Mouse (Mus musculus) cerebellum, postnatal 36 days (tissue): Measurements from ENCODE around the gene Atrip.

ENCODE experiments used
- DNase-seq, 2 experiments: peaks; one replicate each; pipeline ENCODE4 v3.0.0; 2021 to 2022; ENCODE audit warnings: mixed read lengths in 2 of 2

Atrip gene

GRCm38 (mm10) chr9:109073661-109074573, at the start of gene Atrip:
Gene Atrip (minus strand): TSS chr9:109074124.
- DNase-seq: peak; percentile 94

- DNase-seq: no peak
These were observed 49.3 kb upstream of the Atrip start for GRCm38 (mm10) chr9:109123266-109123665.

- peak in 1 of 2 experiments; percentile 53 for DNase-seq
These were observed 48.7 kb upstream of the Atrip start for GRCm38 (mm10) chr9:109122553-109123085.

GRCm38 (mm10) chr9:109120956-109121355, 47.0 kb upstream of the Atrip start:
- DNase-seq: no peak

GRCm38 (mm10) chr9:109119571-109119970, 45.6 kb upstream of the Atrip start:
- no peak for DNase-seq

DNA sequence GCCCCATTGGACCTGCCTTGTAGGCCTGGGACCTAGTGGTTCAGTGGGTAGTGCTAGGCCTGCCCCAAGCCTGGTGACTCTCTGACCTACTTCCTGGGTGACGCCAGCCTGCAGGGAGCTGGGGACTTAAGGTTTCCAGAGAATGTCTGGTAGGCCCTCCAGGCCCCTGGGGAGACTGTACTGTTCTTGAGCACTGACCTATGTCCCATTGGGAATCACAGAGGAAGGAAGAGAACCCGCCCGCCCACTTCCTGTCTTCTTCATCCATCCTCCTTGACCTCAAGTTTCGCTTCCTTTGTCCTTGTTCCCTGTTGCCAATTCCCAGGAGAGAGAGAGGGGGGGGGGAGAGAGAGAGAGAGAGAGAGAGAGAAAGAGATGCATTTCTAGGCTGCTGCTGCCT, 44.2 kb upstream of the Atrip start:
- DNase-seq: no peak

DNA sequence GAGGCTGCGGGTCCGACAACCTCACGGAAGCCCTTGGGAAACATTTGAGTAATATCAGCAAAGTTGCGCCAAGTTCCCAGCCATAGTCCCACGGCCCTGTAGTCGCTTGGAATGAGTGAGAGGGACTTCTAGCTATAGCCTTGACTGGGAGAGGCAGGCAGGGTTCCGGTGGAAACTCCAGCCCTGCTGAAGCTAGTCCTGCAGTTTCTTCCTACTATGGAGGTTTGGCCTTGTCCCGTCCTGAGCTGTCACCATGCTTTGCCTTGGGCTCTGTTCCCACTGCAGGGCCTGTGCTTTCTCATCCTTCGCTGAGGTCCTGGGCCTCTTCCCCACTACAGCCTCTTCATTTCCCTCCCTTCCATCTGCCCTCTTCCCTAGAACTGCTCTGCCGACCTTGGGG, 42.3 kb upstream of the Atrip start:
- no peak for DNase-seq

DNA sequence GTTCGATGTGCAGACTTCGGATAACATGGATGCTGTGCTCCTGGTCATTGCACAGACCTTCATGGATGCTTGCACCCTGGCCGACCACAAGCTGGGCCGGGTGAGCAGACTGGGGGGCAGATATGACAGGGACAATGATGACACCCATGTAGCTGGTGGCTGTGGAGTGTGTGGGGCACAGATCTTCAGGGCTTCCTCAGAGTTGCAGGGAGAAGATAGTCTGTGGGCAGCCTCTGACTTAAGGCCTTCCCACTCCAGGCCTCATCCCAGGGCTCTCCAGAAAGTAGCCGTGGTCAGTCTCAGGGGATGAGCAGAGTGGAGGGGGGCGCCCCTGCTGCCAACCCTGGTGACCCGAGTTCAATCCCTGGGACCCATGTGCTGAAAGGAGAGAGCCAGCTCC, 40.9 kb upstream of the Atrip start:
- DNase-seq: no peak

DNA sequence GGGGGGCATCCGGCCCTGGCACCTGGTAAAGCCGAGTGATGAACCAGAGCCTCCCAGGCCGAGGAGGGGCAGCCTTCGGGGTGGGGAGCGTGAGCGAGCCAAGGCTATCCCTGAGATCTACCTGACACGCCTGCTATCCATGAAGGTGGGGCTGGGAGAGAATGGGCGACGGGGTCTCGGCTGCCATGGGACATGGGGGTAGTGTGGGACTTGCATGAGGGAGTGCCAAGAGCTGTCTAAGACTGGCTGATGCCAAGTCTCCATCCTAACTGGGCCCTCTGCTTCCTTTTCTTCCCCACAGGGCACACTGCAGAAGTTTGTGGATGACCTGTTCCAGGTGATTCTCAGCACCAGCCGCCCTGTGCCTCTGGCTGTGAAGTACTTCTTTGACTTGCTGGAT, 40.4 kb upstream of the Atrip start:
- DNase-seq: no peak

- DNase-seq: no peak
These were observed 39.4 kb upstream of the Atrip start for GRCm38 (mm10) chr9:109113331-109113730.

- DNase-seq: no peak
These were observed 37.7 kb upstream of the Atrip start for GRCm38 (mm10) chr9:109111591-109111990.

DNA sequence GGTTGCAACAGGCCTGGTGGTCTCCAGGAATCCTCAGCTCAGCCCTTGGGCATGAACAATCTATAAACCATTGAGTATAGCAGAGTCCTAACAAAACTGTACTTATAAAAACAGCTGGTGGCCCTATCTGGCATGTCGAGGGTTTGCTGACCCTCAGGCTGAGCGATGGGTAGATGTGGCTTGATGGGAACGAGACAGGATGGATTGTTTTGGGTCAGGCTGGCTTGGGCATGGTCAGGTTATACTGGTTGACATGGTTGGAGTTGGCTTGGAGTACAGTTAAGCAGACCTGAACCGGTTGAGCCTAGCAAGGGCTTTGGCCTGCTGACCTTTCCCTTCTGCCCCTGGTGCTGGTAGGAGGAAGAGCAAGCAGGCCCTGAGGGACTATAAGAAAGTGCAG, 37.2 kb upstream of the Atrip start:
- no peak for DNase-seq

GRCm38 (mm10) chr9:109110240-109110639, 36.3 kb upstream of the Atrip start:
- DNase-seq: no peak

GRCm38 (mm10) chr9:109107341-109107740, 33.4 kb upstream of the Atrip start:
- no peak for DNase-seq

- no peak for DNase-seq
These were observed 31.7 kb upstream of the Atrip start for GRCm38 (mm10) chr9:109105648-109106047.

GRCm38 (mm10) chr9:109105011-109105410, 31.1 kb upstream of the Atrip start:
- DNase-seq: no peak

DNA sequence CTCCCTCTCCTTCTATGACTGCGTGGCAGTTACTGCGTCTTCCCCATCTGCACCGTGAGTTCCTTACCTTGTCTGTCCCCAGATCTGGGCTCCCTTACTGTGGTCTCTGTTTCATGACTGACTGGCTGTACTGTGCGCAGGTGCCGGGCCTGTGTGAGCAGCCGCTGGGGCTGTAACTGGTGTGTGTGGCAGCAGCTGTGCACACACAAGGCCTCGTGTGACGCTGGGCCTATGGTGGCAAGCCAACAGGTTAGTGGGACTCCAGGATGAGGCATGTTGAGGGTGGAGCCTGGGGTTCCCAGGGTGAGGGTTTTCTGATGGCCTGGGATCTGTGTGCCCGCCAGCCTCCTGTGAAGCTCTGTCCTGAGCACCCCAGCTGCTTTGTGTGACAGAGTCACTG, 30.2 kb upstream of the Atrip start:
- no peak for DNase-seq

GRCm38 (mm10) chr9:109103250-109103649, 29.3 kb upstream of the Atrip start:
- no peak for DNase-seq

GRCm38 (mm10) chr9:109102541-109102940, 28.6 kb upstream of the Atrip start:
- no peak for DNase-seq

GRCm38 (mm10) chr9:109101933-109102445, 28.1 kb upstream of the Atrip start:
- no peak for DNase-seq

GRCm38 (mm10) chr9:109100307-109100928, 26.5 kb upstream of the Atrip start:
- DNase-seq: no peak

GRCm38 (mm10) chr9:109098969-109099368, 25.0 kb upstream of the Atrip start:
- DNase-seq: no peak

DNA sequence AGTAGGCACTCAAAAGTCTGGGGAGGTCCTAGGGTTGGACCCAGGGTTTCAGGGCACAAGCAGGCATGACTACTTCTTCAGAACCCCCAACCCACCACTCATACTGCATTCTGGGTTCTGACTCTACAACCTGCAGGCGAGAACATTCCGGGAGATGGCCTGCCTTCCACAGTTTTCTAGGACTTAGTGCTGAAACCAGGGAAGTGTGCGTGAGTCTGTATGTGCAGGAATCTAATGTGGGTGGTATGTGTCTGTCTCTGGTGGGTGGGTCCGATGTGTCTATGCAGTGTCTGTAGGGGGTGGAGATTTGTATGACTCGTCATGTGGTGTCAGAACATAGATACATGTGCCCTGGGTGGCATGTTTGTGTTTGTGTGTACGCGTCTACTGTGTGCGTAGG, 24.4 kb upstream of the Atrip start:
- DNase-seq: no peak

GRCm38 (mm10) chr9:109097831-109098230, 23.9 kb upstream of the Atrip start:
- peak in 1 of 2 experiments; percentile 34 for DNase-seq
